Mouse (Mus musculus) heart, embryonic 14.5 days (tissue): ENCODE data around the gene Apobec1. TPM values are rescaled to one million over a fixed set of nuclear protein-coding genes. Genes with fewer than 3 reads are reported as not detected.

Experiments used
- ATAC-seq: fragments of 200-750 bp; cut with Nextera tagmentation; 2 replicates; pipeline ENCODE4 v1.8.0; 2017; ENCODE audit warnings: low read depth, moderate TSS enrichment; ENCODE audit not compliant: insufficient number of reproducible peaks, insufficient read depth, low FRiP score
- H3K27ac ChIP-seq, 2 experiments: fragments of 200-500 bp in 1 of 2; fragments of 300-500 bp in 1 of 2; sonication (generic) in 1 of 2; replicated peaks in 1 of 2; 2 replicates each; pipeline ENCODE4 v1.5.1; 2012 to 2014; ENCODE audit warnings: low read depth in 2 of 2, low read length in 2 of 2, control low read depth in 1 of 2, mild to moderate bottlenecking in 1 of 2, mixed read lengths in 1 of 2; ENCODE audit not compliant: control insufficient read depth in 1 of 2, insufficient read depth in 1 of 2
- H3K27me3 ChIP-seq: fragments of 300-500 bp; sonication (generic); 2 replicates; pipeline ENCODE4 v1.6.1; 2014; ENCODE audit warnings: mild to moderate bottlenecking, low read length, control low read depth; ENCODE audit not compliant: control insufficient read depth, insufficient read depth
- H3K36me3 ChIP-seq: fragments of 300-500 bp; sonication (generic); 2 replicates; pipeline ENCODE4 v1.6.1; 2014; ENCODE audit warnings: mild to moderate bottlenecking, control low read depth, low read length, mixed read lengths; ENCODE audit not compliant: control insufficient read depth, insufficient read depth
- H3K4me1 ChIP-seq, 2 experiments: fragments of 200-500 bp in 1 of 2; fragments of 300-500 bp in 1 of 2; sonication (generic) in 1 of 2; 2 replicates each; pipeline ENCODE4 v1.6.1; 2012 to 2014; ENCODE audit warnings: low read length in 2 of 2, control low read depth in 1 of 2, mixed read lengths in 1 of 2; ENCODE audit not compliant: control insufficient read depth in 2 of 2, insufficient read depth in 2 of 2
- H3K4me2 ChIP-seq: fragments of 300-500 bp; sonication (generic); 2 replicates; pipeline ENCODE4 v1.6.1; 2014; ENCODE audit warnings: mild to moderate bottlenecking, low read length
- H3K4me3 ChIP-seq, 2 experiments: fragments of 200-500 bp in 1 of 2; fragments of 300-500 bp in 1 of 2; sonication (generic) in 1 of 2; 2 replicates each; pipeline ENCODE4 v1.5.1; 2012 to 2014; ENCODE audit warnings: low read length in 2 of 2, mild to moderate bottlenecking in 2 of 2, control low read depth in 1 of 2, low read depth in 1 of 2, moderate library complexity in 1 of 2; ENCODE audit not compliant: control insufficient read depth in 1 of 2, insufficient read depth in 1 of 2
- H3K9ac ChIP-seq: fragments of 300-500 bp; sonication (generic); 2 replicates; pipeline ENCODE4 v1.6.1; 2014; ENCODE audit warnings: mild to moderate bottlenecking, low read length
- H3K9me3 ChIP-seq: fragments of 300-500 bp; sonication (generic); 2 replicates; pipeline ENCODE4 v1.6.1; 2016; ENCODE audit warnings: low read length, control low read depth; ENCODE audit not compliant: control insufficient read depth
- WGBS: fragments of 180-500 bp; shearing (Covaris S2); extraction: QIAGEN DNeasy Blood & Tissue Kit; methylation state at CpG from one replicate; pipeline ENCODE4 v1.1.7; 2014; 5-methylcytosine and 5-hydroxymethylcytosine counted together
- polyA plus RNA-seq: library from polyadenylated mRNA; unstranded; fragments of >200 nt; fragmentation: Nextera tagmentation; extraction: Ambion mirVana; gene quantifications from 2 replicates; pipeline ENCODE4 v1.2.1, GENCODE M21; 2014

Gene Apobec1
- polyA plus RNA-seq, 1 experiment from 2014 or later = 6.0 TPM

- Histone ChIP-seq H3K9me3 (no peaks in the 10 kb centered on the region), H3K4me3 (no peak overlapping the region), H3K4me1 (peaks cover 4 to 8% of the 10 kb centered on the region in 2 experiments; a peak in 3 of 4 replicates), H3K27ac (no peak overlapping the region), H3K36me3 (no peaks in the 10 kb centered on the region), H3K27me3 (0 out of 2 replicates have a peak, but pooled peaks cover 6% of the 10 kb centered on the region), H3K4me2 (peak overlapping the region; percentile 16; the same call in 1 of the 2 replicates), H3K9ac (no peak overlapping the region)
- WGBS = 24% methylated on average over 15 of the region's 15 CpGs
- ATAC-seq = no peak
Observed at GRCm38 (mm10) chr6:122556959-122557561, 45.2 kb downstream of the Apobec1 start.

- H3K4me2 ChIP-seq = no peak overlapping the region; the same call in 1 of the 2 replicates
- no peaks in the 10 kb centered on the region for H3K27me3 ChIP-seq
- H3K9me3 ChIP-seq = no peaks in the 10 kb centered on the region
- no peak for ATAC-seq
- H3K4me3 ChIP-seq = no peak overlapping the region
- H3K36me3 ChIP-seq = no peaks in the 10 kb centered on the region
- WGBS = 17% methylated on average over 7 of the region's 7 CpGs
- H3K9ac ChIP-seq = no peak overlapping the region
- H3K4me1 ChIP-seq = peaks cover 4 to 8% of the 10 kb centered on the region in 2 experiments; a peak in 3 of 4 replicates
- no peak overlapping the region for H3K27ac ChIP-seq
Observed at GRCm38 (mm10) chr6:122555266-122555665, 47.0 kb downstream of the Apobec1 start.

GRCm38 (mm10) chr6:122554102-122554501 lies 48.1 kb downstream of the Apobec1 start:
- Histone ChIP-seq H3K4me3 (no peak overlapping the region), H3K4me1 (peaks cover 4 to 8% of the 10 kb centered on the region in 2 experiments; a peak in 3 of 4 replicates), H3K9me3 (no peaks in the 10 kb centered on the region), H3K36me3 (no peaks in the 10 kb centered on the region), H3K9ac (no peak overlapping the region), H3K27me3 (no peaks in the 10 kb centered on the region), H3K4me2 (no peak overlapping the region), H3K27ac (no peak overlapping the region)
- 77% methylated on average over 6 of the region's 6 CpGs for WGBS
- ATAC-seq = no peak

GRCm38 (mm10) chr6:122553606-122554005 lies 48.6 kb downstream of the Apobec1 start, which contains the start of gene Aicda:
Aicda (plus strand) TSS chr6:122553801.
- peaks cover 4 to 8% of the 10 kb centered on the region in 2 experiments; a peak in 3 of 4 replicates for H3K4me1 ChIP-seq
- H3K4me2 ChIP-seq = no peak within 1 kb of the TSS
- no peaks in the 10 kb centered on the region for H3K27me3 ChIP-seq
- H3K9me3 ChIP-seq = no peaks in the 10 kb centered on the region
- no peak for ATAC-seq
- WGBS = 49% methylated on average over 9 of the region's 9 CpGs
- H3K4me3 ChIP-seq = no peak within 1 kb of the TSS
- no peak within 1 kb of the TSS for H3K9ac ChIP-seq
- no peak within 1 kb of the TSS for H3K27ac ChIP-seq
- no peaks in the 10 kb centered on the region for H3K36me3 ChIP-seq

GRCm38 (mm10) chr6:122545948-122546347 lies 56.3 kb downstream of the Apobec1 start:
- 76% methylated on average over 10 of the region's 10 CpGs for WGBS
- Histone ChIP-seq H3K9ac (no peak overlapping the region), H3K4me3 (no peak overlapping the region), H3K36me3 (no peaks in the 10 kb centered on the region), H3K4me2 (no peak overlapping the region), H3K4me1 (no peaks in the 10 kb centered on the region), H3K9me3 (no peaks in the 10 kb centered on the region), H3K27ac (no peak overlapping the region), H3K27me3 (no peaks in the 10 kb centered on the region)
- ATAC-seq = no peak

- H3K27ac ChIP-seq = no peak overlapping the region
- H3K4me1 ChIP-seq = no peaks in the 10 kb centered on the region
- no peak overlapping the region for H3K4me2 ChIP-seq
- no peaks in the 10 kb centered on the region for H3K9me3 ChIP-seq
- no peak overlapping the region for H3K9ac ChIP-seq
- no peaks in the 10 kb centered on the region for H3K36me3 ChIP-seq
- no peaks in the 10 kb centered on the region for H3K27me3 ChIP-seq
- no peak for ATAC-seq
- no peak overlapping the region for H3K4me3 ChIP-seq
- WGBS = 45% methylated on average over 9 of the region's 9 CpGs
Observed at GRCm38 (mm10) chr6:122545289-122545882, 56.9 kb downstream of the Apobec1 start.

GRCm38 (mm10) chr6:122544672-122545071 lies 57.6 kb downstream of the Apobec1 start:
- Histone ChIP-seq H3K4me2 (no peak overlapping the region), H3K27me3 (no peaks in the 10 kb centered on the region), H3K4me3 (no peak overlapping the region), H3K9me3 (no peaks in the 10 kb centered on the region), H3K36me3 (no peaks in the 10 kb centered on the region), H3K9ac (no peak overlapping the region), H3K27ac (no peak overlapping the region), H3K4me1 (no peaks in the 10 kb centered on the region)
- peak; percentile 21; the same call in 1 of the 2 replicates for ATAC-seq
- 93% methylated on average over 1 of the region's 1 CpGs for WGBS
